9 mouse cellular contexts compared by ENCODE assay signal in the genomic region with DNA sequence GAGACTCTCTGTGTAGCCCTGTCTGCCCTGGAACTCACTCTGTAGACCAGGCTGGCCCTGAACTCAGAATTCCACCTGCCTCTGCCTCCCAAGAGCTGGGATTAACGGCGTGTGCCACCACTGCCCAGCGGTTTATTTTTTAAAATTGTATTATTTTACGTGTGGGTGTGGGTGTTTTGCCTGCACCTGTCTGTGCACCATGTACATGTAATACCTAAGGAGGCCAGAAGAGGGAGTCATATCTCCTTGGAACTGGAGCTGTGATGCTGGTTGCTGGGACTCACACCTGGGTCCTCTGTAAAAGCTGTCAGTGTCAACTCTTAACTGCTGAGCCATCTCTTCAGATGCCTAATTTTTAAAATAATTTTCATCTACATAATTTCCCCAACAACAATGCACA. TPM values are rescaled to one million over a fixed set of nuclear protein-coding genes. Genes with fewer than 3 reads are reported as not detected.
DNase-seq lines count a peak whose midpoint lies in the region; TF ChIP-seq lines count a peak whose summit lies in the region.
"Had no signal": no experiment of that assay in that cellular context is flagged by ENCODE, and none has a peak within 500 bp of the region (broad histone marks: within the 10 kb centered on the region; RNA-seq: fewer than 3 reads in every experiment).

No protein-coding gene starts in this region.

- intact Hi-C loops in heart, postnatal 25 days (cut with DNase I): loop anchor here (10.0 kb wide), 1 partner anchor 200 kb away; no protein-coding TSS in a partner anchor
- intact Hi-C loops in left cerebral cortex, postnatal 4 days (cut with DNase I): loop anchor here (10.0 kb wide), 1 partner anchor 200 kb away; no protein-coding TSS in a partner anchor

- DNase-seq in heart, adult 11 months: peak; percentile 89
- DNase-seq in heart, postnatal 25 days (ENCODE audit: low spot score): no peak
- DNase-seq in CD4-positive helper T cell, adult 2 months (ENCODE audit: low read depth, low spot score): peak; percentile 72
- peak; percentile 47 for DNase-seq in lung, postnatal 10 days
- DNase-seq in left cerebral cortex, postnatal 4 days: no peak
- no peak for DNase-seq in layer of hippocampus, adult 11-12 months (ENCODE audit: low spot score)
- no peak for DNase-seq in left cerebral cortex, adult 11 months (ENCODE audit: low spot score)

- WGBS in bone marrow, adult 2 months: 71% methylated on average over 4 of the region's 4 CpGs

- peak; percentile 50 for TF ChIP-seq CTCF in bone marrow, adult 2 months (IDR thresholded peaks at IDR 0.05; ENCODE audit: control insufficient read depth, insufficient read depth, low read length)

- no peak overlapping the region for H3K27ac ChIP-seq in bone marrow, adult 2 months (ENCODE audit: control insufficient read depth, insufficient read depth, low read depth, low read length, poor library complexity)
- H3K27ac ChIP-seq: embryonic facial prominence, embryonic 12.5 days had no signal

- TF ChIP-seq POLR2A in bone marrow, adult 2 months (IDR thresholded peaks at IDR 0.05; ENCODE audit: borderline replicate concordance, control insufficient read depth, low read depth, low read length): no peak

- H3K4me1 ChIP-seq in bone marrow, adult 2 months (ENCODE audit: control insufficient read depth, insufficient read depth, low read length): no peaks in the 10 kb centered on the region
- H3K4me1 ChIP-seq: embryonic facial prominence, embryonic 12.5 days had no signal

- no peak overlapping the region for H3K4me3 ChIP-seq in bone marrow, adult 2 months (replicated peaks; ENCODE audit: control insufficient read depth, low read depth, low read length)
- H3K4me3 ChIP-seq: embryonic facial prominence, embryonic 12.5 days had no signal

RNA-seq across cellular contexts. Expression of a gene that starts 38.6 kb away (rescaled TPM):
- 100 to 1,000 TPM; 103 to 110 TPM for total RNA-seq in heart, postnatal 25 days (2021)
- 71.0 and 96.6 TPM in 2 replicates for polyA plus RNA-seq in bone marrow, adult 2 months (2011; ENCODE audit: insufficient read depth, insufficient read length, low replicate concordance, missing spikeins)
- total RNA-seq in left cerebral cortex, postnatal 4 days (2021): 10 to 100 TPM; 33.5 to 35.5 TPM

RNA-seq across cellular contexts. Expression of a gene that starts 38.8 kb away (rescaled TPM):
- total RNA-seq in heart, postnatal 25 days (2021): 1 to 10 TPM; 3.5 to 4.1 TPM
- polyA plus RNA-seq in bone marrow, adult 2 months (2011; ENCODE audit: insufficient read depth, insufficient read length, low replicate concordance, missing spikeins): 4.9 and 8.3 TPM in 2 replicates
- 10 to 100 TPM; 18.1 to 19.5 TPM for total RNA-seq in left cerebral cortex, postnatal 4 days (2021)

RNA-seq across cellular contexts. Expression of a gene that starts 46.5 kb away (rescaled TPM):
- total RNA-seq in heart, postnatal 25 days (2021): 100 to 1,000 TPM in 1 of 2 experiments, 10 to 100 TPM in 1; 98.8 to 102 TPM
- polyA plus RNA-seq in bone marrow, adult 2 months (2011; ENCODE audit: insufficient read depth, insufficient read length, low replicate concordance, missing spikeins): 59.5 and 79.3 TPM in 2 replicates
- total RNA-seq in left cerebral cortex, postnatal 4 days (2021): 10 to 100 TPM; 83.5 to 89.9 TPM

Comparison
In these comparisons a context has a peak if more than half of its experiments do, and no peak if none do; other contexts are left out.
1. DNase-seq: peak in heart, adult 11 months (single experiment), CD4-positive helper T cell, adult 2 months (single experiment) and lung, postnatal 10 days (single experiment); none in heart, postnatal 25 days (single experiment), left cerebral cortex, postnatal 4 days (single experiment), layer of hippocampus, adult 11-12 months (single experiment) and left cerebral cortex, adult 11 months (single experiment).